ENCODE assay signal across 13 mouse cellular contexts in the genomic region with DNA sequence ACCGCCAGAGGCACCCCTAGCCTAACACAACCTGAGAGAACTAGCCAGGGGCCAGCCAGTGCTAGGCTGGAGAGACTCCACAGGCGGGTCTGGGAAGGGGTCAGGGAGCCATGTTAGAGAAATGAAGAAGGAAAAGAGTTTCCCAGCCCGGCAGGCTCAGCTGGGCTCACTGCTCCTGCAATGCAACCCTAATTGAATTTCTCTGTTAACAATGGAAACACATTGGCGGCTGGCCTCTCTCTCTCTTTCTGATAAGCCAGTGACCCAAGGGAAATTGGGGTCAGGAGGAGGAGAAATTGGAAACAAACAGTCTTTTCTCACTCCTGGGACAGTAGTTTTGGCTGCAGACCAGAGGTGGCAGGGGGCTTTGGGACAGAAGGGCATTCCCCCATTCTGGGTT. TPM values are rescaled to one million over a fixed set of nuclear protein-coding genes. Genes with fewer than 3 reads are reported as not detected.
DNase-seq lines count a peak whose midpoint lies in the region; ATAC-seq and TF ChIP-seq lines count a peak whose summit lies in the region.
"Had no signal": no experiment of that assay in that cellular context is flagged by ENCODE, and none has a peak within 500 bp of the region (broad histone marks: within the 10 kb centered on the region; RNA-seq: fewer than 3 reads in every experiment).

No protein-coding gene starts in this region.

- H3K9ac ChIP-seq in forebrain, postnatal 0 days = no peak overlapping the region
- peak overlapping the region; percentile 13; the same call in 1 of the 2 replicates for H3K9ac ChIP-seq in hindbrain, embryonic 13.5 days
- no peak overlapping the region for H3K9ac ChIP-seq in midbrain, embryonic 16.5 days (ENCODE audit: low read depth, low read length)
- H3K9ac ChIP-seq: embryonic facial prominence, embryonic 15.5 days had no signal

- TF ChIP-seq CTCF in forebrain, postnatal 0 days (IDR thresholded peaks at IDR 0.05; ENCODE audit: low read depth) = no peak

- peak overlapping the region; percentile 23 for H3K4me3 ChIP-seq in forebrain, embryonic 10.5 days
- no peak overlapping the region for H3K4me3 ChIP-seq in forebrain, postnatal 0 days (ENCODE audit: low read depth, low read length)
- H3K4me3 ChIP-seq in hindbrain, embryonic 13.5 days = no peak overlapping the region
- no peak overlapping the region for H3K4me3 ChIP-seq in midbrain, embryonic 16.5 days (ENCODE audit: low read depth, low read length)
- H3K4me3 ChIP-seq: embryonic facial prominence, embryonic 15.5 days had no signal

- ATAC-seq in forebrain, postnatal 0 days = no peak
- ATAC-seq in hindbrain, embryonic 13.5 days (ENCODE audit: low FRiP score) = peak; percentile 34; the same call in 1 of the 2 replicates
- no peak; the same call in 1 of the 2 replicates for ATAC-seq in midbrain, embryonic 16.5 days

- peaks cover 83% of the 10 kb centered on the region for H3K4me1 ChIP-seq in forebrain, embryonic 10.5 days
- no peaks in the 10 kb centered on the region for H3K4me1 ChIP-seq in forebrain, postnatal 0 days (ENCODE audit: insufficient read depth)
- H3K4me1 ChIP-seq in hindbrain, embryonic 13.5 days (replicated peaks) = peaks cover 53% of the 10 kb centered on the region
- peaks cover 10% of the 10 kb centered on the region for H3K4me1 ChIP-seq in midbrain, embryonic 16.5 days (ENCODE audit: control insufficient read depth, insufficient read depth, low read length)
- H3K4me1 ChIP-seq: embryonic facial prominence, embryonic 15.5 days had no signal

- no peaks in the 10 kb centered on the region for H3K9me3 ChIP-seq in forebrain, embryonic 10.5 days
- no peaks in the 10 kb centered on the region for H3K9me3 ChIP-seq in forebrain, postnatal 0 days (ENCODE audit: low read length)
- H3K9me3 ChIP-seq in hindbrain, embryonic 13.5 days = no peaks in the 10 kb centered on the region
- no peaks in the 10 kb centered on the region for H3K9me3 ChIP-seq in midbrain, embryonic 16.5 days (replicated peaks; ENCODE audit: control insufficient read depth, low read length, poor library complexity, severe bottlenecking)
- H3K9me3 ChIP-seq: embryonic facial prominence, embryonic 15.5 days had no signal

- no peaks in the 10 kb centered on the region for H3K36me3 ChIP-seq in forebrain, embryonic 10.5 days (replicated peaks)
- peaks cover 33% of the 10 kb centered on the region for H3K36me3 ChIP-seq in forebrain, postnatal 0 days (ENCODE audit: insufficient read depth)
- H3K36me3 ChIP-seq in hindbrain, embryonic 13.5 days = peaks cover 40% of the 10 kb centered on the region
- peaks cover 20% of the 10 kb centered on the region; the same call in 1 of the 2 replicates for H3K36me3 ChIP-seq in midbrain, embryonic 16.5 days (ENCODE audit: control insufficient read depth, insufficient read depth, low read length)
- H3K36me3 ChIP-seq: embryonic facial prominence, embryonic 15.5 days had no signal

- peak; percentile 69 for DNase-seq in forebrain, embryonic 10.5 days (ENCODE audit: extremely low spot score, low spot score)
- no peak for DNase-seq in forebrain, postnatal 0 days
- DNase-seq in embryo, embryonic 11 days = peak; percentile 75
- no peak for DNase-seq in spleen, postnatal 14 days (ENCODE audit: low spot score in 2 of 2)
- no peak for DNase-seq in frontal cortex, adult 2 months (ENCODE audit: extremely low spot score in 1 of 2, low spot score in 1 of 2)
- no peak for DNase-seq in frontal cortex, postnatal 25 days (ENCODE audit: low spot score in 2 of 2)
- DNase-seq: adrenal gland, postnatal 25 days; layer of hippocampus, adult 9-11 months; lung, adult 2 months; thymus, adult 2 months had no signal

- peak overlapping the region; percentile 85 for H3K27ac ChIP-seq in forebrain, embryonic 10.5 days
- H3K27ac ChIP-seq in forebrain, postnatal 0 days (ENCODE audit: low read depth, low read length) = no peak overlapping the region
- peak overlapping the region; percentile 85 for H3K27ac ChIP-seq in hindbrain, embryonic 13.5 days
- peak overlapping the region; percentile 5; the same call in 1 of the 2 replicates for H3K27ac ChIP-seq in midbrain, embryonic 16.5 days (ENCODE audit: low read length)
- H3K27ac ChIP-seq: embryonic facial prominence, embryonic 15.5 days had no signal

- WGBS in forebrain, embryonic 10.5 days = 2% methylated on average over 4 of the region's 4 CpGs
- 15% methylated on average over 4 of the region's 4 CpGs for WGBS in forebrain, postnatal 0 days
- WGBS in hindbrain, embryonic 13.5 days = 8% methylated on average over 4 of the region's 4 CpGs
- WGBS in midbrain, embryonic 16.5 days = 13% methylated on average over 4 of the region's 4 CpGs

- H3K27me3 ChIP-seq in forebrain, embryonic 10.5 days (ENCODE audit: poor library complexity, severe bottlenecking) = peaks cover 92% of the 10 kb centered on the region
- H3K27me3 ChIP-seq in forebrain, postnatal 0 days (ENCODE audit: insufficient read depth, low read length) = no peaks in the 10 kb centered on the region
- H3K27me3 ChIP-seq in hindbrain, embryonic 13.5 days = peaks cover 76% of the 10 kb centered on the region
- no peaks in the 10 kb centered on the region for H3K27me3 ChIP-seq in midbrain, embryonic 16.5 days (ENCODE audit: control insufficient read depth, insufficient read depth, low read depth, low read length)

- H3K4me2 ChIP-seq in forebrain, postnatal 0 days (ENCODE audit: low read depth) = no peak overlapping the region
- H3K4me2 ChIP-seq in hindbrain, embryonic 13.5 days = no peak overlapping the region
- no peak overlapping the region for H3K4me2 ChIP-seq in midbrain, embryonic 16.5 days (ENCODE audit: low read length)
- H3K4me2 ChIP-seq: embryonic facial prominence, embryonic 15.5 days had no signal

RNA-seq across cellular contexts. Expression of gene Hk3, which starts 26.6 kb away (rescaled TPM):
- polyA plus RNA-seq in forebrain, embryonic 10.5 days (2016; fragmentation: Nextera tagmentation; extraction: Ambion mirVana) = 0.58 TPM in 2 replicates
- total RNA-seq in forebrain, postnatal 0 days (2014; rRNA removed) = 0.76 and 1.4 TPM in 2 replicates
- polyA plus RNA-seq in forebrain, postnatal 0 days (2015; fragmentation: Nextera tagmentation; extraction: Ambion mirVana) = 0.48 and 0.65 TPM in 2 replicates
- polyA plus RNA-seq in hindbrain, embryonic 13.5 days (2015; fragmentation: Nextera tagmentation; extraction: Ambion mirVana) = 1.1 and 1.2 TPM in 2 replicates
- polyA plus RNA-seq in midbrain, embryonic 16.5 days (2015; fragmentation: Nextera tagmentation; extraction: Ambion mirVana) = 0.57 and 0.77 TPM in 2 replicates
- polyA plus RNA-seq in frontal cortex, adult 2 months (2012; rRNA removed) = 1.2 and 1.9 TPM in 2 replicates

RNA-seq across cellular contexts. Expression of gene Unc5a, which starts 45.4 kb away (rescaled TPM):
- 2.4 TPM in 2 replicates for polyA plus RNA-seq in forebrain, embryonic 10.5 days (2016; fragmentation: Nextera tagmentation; extraction: Ambion mirVana)
- 27.5 and 46.1 TPM in 2 replicates for total RNA-seq in forebrain, postnatal 0 days (2014; rRNA removed)
- polyA plus RNA-seq in forebrain, postnatal 0 days (2015; fragmentation: Nextera tagmentation; extraction: Ambion mirVana) = 19.8 and 22.5 TPM in 2 replicates
- 7.8 and 8.4 TPM in 2 replicates for polyA plus RNA-seq in hindbrain, embryonic 13.5 days (2015; fragmentation: Nextera tagmentation; extraction: Ambion mirVana)
- 14.1 and 16.3 TPM in 2 replicates for polyA plus RNA-seq in midbrain, embryonic 16.5 days (2015; fragmentation: Nextera tagmentation; extraction: Ambion mirVana)
- 47.8 and 51.5 TPM in 2 replicates for polyA plus RNA-seq in frontal cortex, adult 2 months (2012; rRNA removed)

Comparison
In these comparisons a context has a peak if more than half of its experiments do, and no peak if none do; other contexts are left out.
1. DNase-seq: peak in forebrain, embryonic 10.5 days (single experiment) and embryo, embryonic 11 days (single experiment); none in forebrain, postnatal 0 days (single experiment), spleen, postnatal 14 days (0 of 2), frontal cortex, adult 2 months (0 of 2) and frontal cortex, postnatal 25 days (0 of 2).